Mouse (Mus musculus) heart, embryonic 14.5 days (tissue): ENCODE data around the gene Ttc41. TPM values are rescaled to one million over a fixed set of nuclear protein-coding genes. Genes with fewer than 3 reads are reported as not detected.
A peak's percentile ranks its signal among the peaks of the same experiment; 100 is the strongest.

Source experiments
- ATAC-seq: fragments of 200-750 bp; cut with Nextera tagmentation; 2 replicates; pipeline ENCODE4 v1.8.0; 2017; ENCODE audit warnings: low read depth, moderate TSS enrichment; ENCODE audit not compliant: insufficient number of reproducible peaks, insufficient read depth, low FRiP score
- H3K27ac ChIP-seq, 2 experiments: fragments of 200-500 bp in 1 of 2; fragments of 300-500 bp in 1 of 2; sonication (generic) in 1 of 2; replicated peaks in 1 of 2; 2 replicates each; pipeline ENCODE4 v1.5.1; 2012 to 2014; ENCODE audit warnings: low read depth in 2 of 2, low read length in 2 of 2, control low read depth in 1 of 2, mild to moderate bottlenecking in 1 of 2, mixed read lengths in 1 of 2; ENCODE audit not compliant: control insufficient read depth in 1 of 2, insufficient read depth in 1 of 2
- H3K27me3 ChIP-seq: fragments of 300-500 bp; sonication (generic); 2 replicates; pipeline ENCODE4 v1.6.1; 2014; ENCODE audit warnings: mild to moderate bottlenecking, low read length, control low read depth; ENCODE audit not compliant: control insufficient read depth, insufficient read depth
- H3K36me3 ChIP-seq: fragments of 300-500 bp; sonication (generic); 2 replicates; pipeline ENCODE4 v1.6.1; 2014; ENCODE audit warnings: mild to moderate bottlenecking, control low read depth, low read length, mixed read lengths; ENCODE audit not compliant: control insufficient read depth, insufficient read depth
- H3K4me1 ChIP-seq, 2 experiments: fragments of 200-500 bp in 1 of 2; fragments of 300-500 bp in 1 of 2; sonication (generic) in 1 of 2; 2 replicates each; pipeline ENCODE4 v1.6.1; 2012 to 2014; ENCODE audit warnings: low read length in 2 of 2, control low read depth in 1 of 2, mixed read lengths in 1 of 2; ENCODE audit not compliant: control insufficient read depth in 2 of 2, insufficient read depth in 2 of 2
- H3K4me2 ChIP-seq: fragments of 300-500 bp; sonication (generic); 2 replicates; pipeline ENCODE4 v1.6.1; 2014; ENCODE audit warnings: mild to moderate bottlenecking, low read length
- H3K4me3 ChIP-seq, 2 experiments: fragments of 200-500 bp in 1 of 2; fragments of 300-500 bp in 1 of 2; sonication (generic) in 1 of 2; 2 replicates each; pipeline ENCODE4 v1.5.1; 2012 to 2014; ENCODE audit warnings: low read length in 2 of 2, mild to moderate bottlenecking in 2 of 2, control low read depth in 1 of 2, low read depth in 1 of 2, moderate library complexity in 1 of 2; ENCODE audit not compliant: control insufficient read depth in 1 of 2, insufficient read depth in 1 of 2
- H3K9ac ChIP-seq: fragments of 300-500 bp; sonication (generic); 2 replicates; pipeline ENCODE4 v1.6.1; 2014; ENCODE audit warnings: mild to moderate bottlenecking, low read length
- H3K9me3 ChIP-seq: fragments of 300-500 bp; sonication (generic); 2 replicates; pipeline ENCODE4 v1.6.1; 2016; ENCODE audit warnings: low read length, control low read depth; ENCODE audit not compliant: control insufficient read depth
- WGBS: fragments of 180-500 bp; shearing (Covaris S2); extraction: QIAGEN DNeasy Blood & Tissue Kit; methylation state at CpG from one replicate; pipeline ENCODE4 v1.1.7; 2014; 5-methylcytosine and 5-hydroxymethylcytosine counted together
- polyA plus RNA-seq: library from polyadenylated mRNA; unstranded; fragments of >200 nt; fragmentation: Nextera tagmentation; extraction: Ambion mirVana; gene quantifications from 2 replicates; pipeline ENCODE4 v1.2.1, GENCODE M21; 2014

Ttc41 gene
- polyA plus RNA-seq, 1 experiment from 2014 or later: 1.5 TPM

- Histone ChIP-seq H3K27me3 (no peaks in the 10 kb centered on the region), H3K9me3 (no peaks in the 10 kb centered on the region), H3K9ac (no peak overlapping the region), H3K36me3 (no peaks in the 10 kb centered on the region), H3K4me2 (no peak overlapping the region), H3K27ac (peak overlapping the region in 1 of 2 experiments; percentile 74; a peak in 1 of 4 replicates), H3K4me1 (peaks cover 22 to 44% of the 10 kb centered on the region in 2 experiments), H3K4me3 (no peak overlapping the region)
- 81% methylated on average over 4 of the region's 4 CpGs for WGBS
- ATAC-seq: no peak
Observed at GRCm38 (mm10) chr10:86794196-86794595, 88.6 kb downstream of the Ttc41 start.

GRCm38 (mm10) chr10:86794794-86795535 is 89.4 kb downstream of the Ttc41 start:
- Histone ChIP-seq H3K36me3 (no peaks in the 10 kb centered on the region), H3K4me1 (peaks cover 22 to 44% of the 10 kb centered on the region in 2 experiments), H3K27ac (peak overlapping the region; percentile 30 to 78), H3K9ac (peak overlapping the region; percentile 34; the same call in 1 of the 2 replicates), H3K4me3 (no peak overlapping the region), H3K4me2 (no peak overlapping the region), H3K9me3 (no peaks in the 10 kb centered on the region), H3K27me3 (no peaks in the 10 kb centered on the region)
- WGBS: 61% methylated on average over 9 of the region's 9 CpGs
- 0 out of 2 replicates have a peak, but pooled peaks have one; percentile 39 for ATAC-seq

GRCm38 (mm10) chr10:86796073-86796741 is 90.6 kb downstream of the Ttc41 start:
- Histone ChIP-seq H3K4me1 (peaks cover 22 to 42% of the 10 kb centered on the region in 2 experiments), H3K27ac (no peak overlapping the region), H3K9ac (no peak overlapping the region), H3K4me2 (no peak overlapping the region), H3K9me3 (no peaks in the 10 kb centered on the region), H3K36me3 (no peaks in the 10 kb centered on the region), H3K27me3 (no peaks in the 10 kb centered on the region), H3K4me3 (no peak overlapping the region)
- WGBS: 90% methylated on average over 5 of the region's 5 CpGs
- ATAC-seq: no peak

- peaks cover 19% of the 10 kb centered on the region for H3K36me3 ChIP-seq
- no peak overlapping the region for H3K9ac ChIP-seq
- no peak overlapping the region for H3K27ac ChIP-seq
- H3K9me3 ChIP-seq: no peaks in the 10 kb centered on the region
- peaks cover 2 to 5% of the 10 kb centered on the region in 2 experiments; a peak in 3 of 4 replicates for H3K4me1 ChIP-seq
- ATAC-seq: no peak
- 95% methylated on average over 1 of the region's 1 CpGs for WGBS
- no peak overlapping the region for H3K4me3 ChIP-seq
- H3K27me3 ChIP-seq: no peaks in the 10 kb centered on the region
- H3K4me2 ChIP-seq: no peak overlapping the region
Observed at GRCm38 (mm10) chr10:86807362-86807761, 101.8 kb downstream of the Ttc41 start.

GRCm38 (mm10) chr10:86808013-86808758 is 102.6 kb downstream of the Ttc41 start:
- Histone ChIP-seq H3K27ac (no peak overlapping the region; a peak in 1 of 4 replicates), H3K9ac (no peak overlapping the region), H3K9me3 (no peaks in the 10 kb centered on the region), H3K36me3 (peaks cover 26% of the 10 kb centered on the region), H3K4me3 (no peak overlapping the region), H3K4me1 (peaks cover 2 to 5% of the 10 kb centered on the region in 2 experiments; a peak in 3 of 4 replicates), H3K27me3 (no peaks in the 10 kb centered on the region), H3K4me2 (no peak overlapping the region)
- no peak for ATAC-seq
- WGBS: 83% methylated on average over 15 of the region's 15 CpGs

- H3K27ac ChIP-seq: no peak overlapping the region
- H3K4me1 ChIP-seq: peaks cover 17 to 18% of the 10 kb centered on the region in 2 experiments
- WGBS: 90% methylated on average over 9 of the region's 9 CpGs
- no peaks in the 10 kb centered on the region for H3K27me3 ChIP-seq
- H3K4me2 ChIP-seq: no peak overlapping the region
- H3K36me3 ChIP-seq: peaks cover 26% of the 10 kb centered on the region
- no peak overlapping the region for H3K4me3 ChIP-seq
- no peak for ATAC-seq
- H3K9ac ChIP-seq: no peak overlapping the region
- no peaks in the 10 kb centered on the region for H3K9me3 ChIP-seq
Observed at GRCm38 (mm10) chr10:86810000-86810399, 104.4 kb downstream of the Ttc41 start.

- Histone ChIP-seq H3K4me1 (peaks cover 17 to 21% of the 10 kb centered on the region in 2 experiments), H3K4me3 (no peak overlapping the region), H3K36me3 (peaks cover 29% of the 10 kb centered on the region), H3K4me2 (no peak overlapping the region), H3K27me3 (no peaks in the 10 kb centered on the region), H3K9ac (no peak overlapping the region), H3K9me3 (no peaks in the 10 kb centered on the region), H3K27ac (no peak overlapping the region)
- no peak for ATAC-seq
- 91% methylated on average over 5 of the region's 5 CpGs for WGBS
Observed at GRCm38 (mm10) chr10:86810612-86811011, 105.0 kb downstream of the Ttc41 start.
